Mouse (Mus musculus): ENCODE measurements at regions not wholly inside any gene's neighbourhood (a gene's known extent, or its start where the extent isn't known, plus 50 kb on each side); places are given as distances from the start of the nearest gene placed in this dataset.

DNA sequence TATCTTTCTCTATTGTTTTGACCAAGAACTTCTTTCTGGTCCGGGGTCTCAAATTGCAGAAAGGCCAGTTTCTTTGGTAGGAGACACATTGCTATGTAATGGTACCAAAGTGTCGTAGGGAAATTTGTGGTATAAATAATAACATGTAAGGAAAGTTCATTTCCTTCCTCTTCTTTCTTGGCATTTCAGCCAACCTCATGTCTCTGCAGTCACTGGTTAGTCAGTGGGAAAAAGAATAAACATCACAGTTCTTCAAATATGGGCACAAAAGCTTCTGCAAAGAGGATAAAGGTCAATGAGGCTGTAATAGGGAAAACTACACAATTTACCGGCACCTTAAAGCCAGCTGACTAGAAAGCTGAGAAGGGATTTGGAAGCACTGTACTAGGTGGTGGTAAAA, 68.5 kb upstream of the Rgs1 start:
- no peak for DNase-seq (ENCODE audit: low spot score in 2 of 2)

DNA sequence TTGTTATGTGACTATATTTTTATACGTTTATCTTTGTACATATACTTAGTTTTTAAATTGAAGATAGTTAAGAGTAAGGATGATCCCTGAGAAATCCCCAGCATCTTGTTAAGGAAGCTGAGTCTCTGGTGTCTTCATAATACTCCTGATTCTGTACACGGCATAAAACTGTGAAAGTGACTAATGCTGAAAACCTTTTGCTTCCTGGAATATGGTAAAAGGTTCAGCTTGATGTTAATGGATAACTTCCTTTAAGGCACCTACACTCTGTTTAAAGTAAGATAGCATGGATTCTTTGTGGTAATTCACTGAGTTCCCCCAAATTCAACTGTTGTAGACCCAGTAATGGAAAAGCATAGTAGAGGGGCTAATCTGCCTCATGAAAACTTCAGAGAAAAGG, 67.2 kb upstream of the Rgs1 start:
- DNase-seq (ENCODE audit: low spot score in 2 of 2), result no peak

DNA sequence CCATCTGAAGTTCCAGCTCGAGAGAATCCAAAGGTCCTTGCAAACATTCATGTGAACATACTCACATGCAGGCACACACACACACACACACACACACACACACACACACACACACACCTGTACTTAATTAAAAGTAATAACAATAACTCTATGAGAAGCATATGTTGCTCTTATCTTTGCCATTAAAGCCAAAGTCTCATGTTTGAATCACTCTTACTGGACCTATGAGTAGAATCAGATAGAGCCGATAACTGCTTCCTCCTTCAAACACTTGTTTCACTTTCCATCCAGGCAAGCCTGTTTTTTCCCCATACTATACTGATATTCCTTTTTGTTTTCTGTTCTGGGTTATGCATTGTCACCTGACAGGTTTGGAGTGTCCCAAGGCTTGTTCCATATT, 65.3 kb upstream of the Rgs1 start:
- no peak for DNase-seq (ENCODE audit: low spot score in 2 of 2)

DNA sequence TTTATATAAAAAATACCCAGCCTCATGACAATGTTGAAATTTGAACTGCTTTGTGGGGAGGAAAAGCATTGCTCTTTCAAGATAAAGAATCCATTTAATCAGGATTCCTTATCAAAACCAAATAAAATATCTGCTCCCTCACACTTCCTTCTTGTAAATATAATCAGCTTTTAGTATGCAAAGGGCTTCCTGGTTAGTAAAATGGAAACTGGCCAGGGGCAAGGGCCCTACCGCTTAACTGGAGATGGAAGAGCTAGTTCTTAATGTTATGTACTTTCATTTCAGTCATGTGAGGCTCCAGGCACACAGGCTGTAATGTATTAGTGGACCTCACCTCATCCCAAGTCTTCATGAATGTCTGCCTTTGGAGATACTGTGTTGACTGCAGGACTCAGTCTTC, 64.3 kb upstream of the Rgs1 start:
- DNase-seq (ENCODE audit: low spot score in 2 of 2), result no peak

DNA sequence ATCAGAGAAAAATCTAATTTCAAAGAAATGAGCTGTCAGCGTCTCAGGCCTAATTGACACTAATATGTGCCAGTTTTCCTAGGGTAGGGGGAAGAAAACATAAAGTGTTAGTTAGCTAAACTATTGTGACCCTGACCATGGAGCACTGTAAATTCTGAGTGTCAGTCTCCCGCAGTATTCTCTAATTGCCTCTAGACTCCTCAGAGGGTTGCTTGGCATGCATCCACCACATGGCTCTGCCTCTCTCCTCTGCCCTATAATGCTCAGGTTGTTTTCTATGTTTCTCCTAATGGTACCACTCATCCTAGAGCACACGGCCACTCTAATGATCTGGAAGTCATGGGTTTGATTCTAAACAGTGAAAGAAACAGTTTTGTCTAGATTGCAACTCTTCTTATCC, 60.9 kb upstream of the Rgs1 start:
- DNase-seq (ENCODE audit: low spot score in 2 of 2), result no peak

DNA sequence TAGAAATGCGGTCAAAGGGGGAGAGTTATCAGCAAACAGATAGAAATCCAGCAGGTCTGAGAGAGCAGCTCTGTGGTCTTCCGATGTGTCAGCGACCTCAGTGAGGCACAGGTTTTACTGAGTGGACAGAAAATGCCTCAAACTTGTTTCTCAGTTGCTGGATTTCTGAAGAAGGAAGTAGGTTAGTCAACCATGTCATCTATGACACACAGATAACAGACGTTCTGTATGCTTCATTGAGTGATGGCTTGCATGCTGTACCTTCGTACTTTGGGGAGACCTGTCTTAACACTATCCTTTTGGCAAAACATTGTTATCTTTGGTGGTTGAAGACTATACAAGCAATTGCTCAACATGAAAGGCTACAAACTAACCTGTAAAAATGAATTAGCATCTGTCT, 59.3 kb upstream of the Rgs1 start:
- no peak for DNase-seq (ENCODE audit: low spot score in 2 of 2)

DNA sequence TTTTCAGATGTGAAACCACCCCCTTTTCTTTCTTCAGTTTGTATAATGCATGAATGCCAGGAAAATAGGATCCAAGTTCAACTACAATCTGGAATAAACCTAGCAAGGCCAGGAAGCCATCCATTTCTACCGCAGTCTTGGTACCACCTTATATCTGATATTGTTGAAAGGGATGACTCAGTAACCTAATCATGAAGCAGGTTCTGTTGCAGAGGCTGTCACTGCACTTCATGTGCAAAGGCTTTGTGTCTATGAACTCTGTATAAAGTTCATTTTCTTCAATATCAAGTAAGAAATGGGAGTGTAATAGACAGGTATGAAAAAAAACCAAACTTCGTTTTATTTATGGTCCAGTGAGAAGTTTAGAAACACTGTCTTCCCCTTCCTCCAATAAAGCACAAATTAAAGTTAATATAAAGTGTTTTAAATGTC, 58.8 kb upstream of the Rgs1 start:
- no peak for DNase-seq (ENCODE audit: low spot score in 2 of 2)

DNA sequence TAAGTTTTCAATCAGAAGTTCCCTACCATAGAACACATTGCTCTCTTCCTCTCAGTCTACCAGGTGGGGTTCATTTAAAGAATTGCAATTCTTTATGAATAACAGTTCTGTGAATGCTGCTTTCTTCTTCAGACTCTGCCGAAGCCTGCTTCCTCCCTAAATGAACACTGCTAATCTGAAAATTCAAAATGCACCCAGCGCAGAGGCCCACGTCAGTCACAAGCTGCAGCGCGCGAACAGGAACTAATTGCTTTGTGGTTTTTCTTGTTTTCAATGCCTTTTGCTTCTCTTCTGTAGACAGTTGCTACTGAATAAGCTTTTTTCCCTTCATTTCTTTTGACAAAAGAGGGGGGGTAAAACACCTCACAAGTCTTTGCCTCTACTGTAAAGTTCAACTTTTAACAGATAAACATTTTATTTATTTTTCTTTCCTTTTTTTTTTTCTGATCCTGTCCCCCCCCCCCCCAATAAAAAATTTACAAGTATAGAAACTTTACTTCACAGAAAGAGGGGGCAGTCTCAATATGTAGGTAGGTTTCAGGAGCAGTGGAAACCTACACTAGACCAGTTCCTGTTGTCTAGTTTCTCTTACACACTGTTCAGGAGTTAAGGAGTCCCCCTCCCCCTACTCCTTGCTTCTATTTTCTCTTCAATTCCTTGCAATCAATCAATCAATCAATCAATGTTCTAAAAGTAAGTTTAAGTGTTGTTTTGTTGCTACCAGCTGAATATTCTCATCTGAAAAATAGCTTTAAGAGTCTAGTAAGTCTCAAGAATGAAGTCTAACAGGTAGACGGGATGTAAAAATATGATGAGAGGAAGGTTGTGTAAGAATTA, 58.2 kb upstream of the Rgs1 start:
- DNase-seq (ENCODE audit: low spot score in 2 of 2), result no peak

DNA sequence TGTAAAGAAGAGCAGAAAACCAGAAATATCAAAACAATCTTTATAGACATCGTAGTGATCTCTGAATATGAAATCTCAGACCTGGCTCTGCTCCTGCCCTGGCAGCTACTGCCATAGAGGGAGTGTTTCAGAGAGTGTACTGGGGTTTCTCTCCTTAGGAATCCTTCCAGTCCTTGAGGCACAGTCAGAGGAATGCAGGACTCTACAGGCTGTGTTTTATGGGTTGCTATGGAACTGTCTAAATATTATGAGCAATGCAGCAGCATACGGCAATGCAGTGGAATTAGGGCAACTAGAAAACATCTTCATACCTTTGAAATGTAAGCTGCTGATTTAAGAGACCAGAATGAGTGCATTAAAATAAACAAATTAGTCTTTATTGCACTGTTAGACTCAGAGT, 57.2 kb upstream of the Rgs1 start:
- no peak for DNase-seq (ENCODE audit: low spot score in 2 of 2)

DNA sequence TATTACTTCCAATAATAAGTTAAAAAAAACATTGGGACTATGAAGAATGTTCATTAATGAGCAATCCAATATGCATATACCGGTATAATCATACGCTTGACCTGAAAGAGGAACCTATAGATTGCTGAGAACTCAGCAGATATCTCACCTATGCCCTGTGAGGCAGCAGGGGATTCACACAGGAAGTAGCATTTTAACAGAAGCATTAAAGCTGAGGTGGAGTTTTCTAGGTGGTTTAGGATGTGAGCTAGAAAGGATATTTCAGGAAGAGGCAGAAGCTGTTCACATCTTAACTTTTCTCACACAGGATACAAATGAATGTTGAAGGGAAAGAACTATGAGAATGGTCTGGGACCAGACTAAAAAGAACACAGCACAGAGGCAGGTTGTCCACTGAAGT, 51.6 kb upstream of the Rgs1 start:
- DNase-seq (ENCODE audit: low spot score in 2 of 2), result no peak

Data from adrenal gland, postnatal 4 days (tissue).